Mouse (Mus musculus): ENCODE measurements around the gene Rpl27. TPM values are rescaled to one million over a fixed set of nuclear protein-coding genes. Genes with fewer than 3 reads are reported as not detected.

Gene Rpl27
- total RNA-seq, 1 experiment: 1,307 TPM

DNA sequence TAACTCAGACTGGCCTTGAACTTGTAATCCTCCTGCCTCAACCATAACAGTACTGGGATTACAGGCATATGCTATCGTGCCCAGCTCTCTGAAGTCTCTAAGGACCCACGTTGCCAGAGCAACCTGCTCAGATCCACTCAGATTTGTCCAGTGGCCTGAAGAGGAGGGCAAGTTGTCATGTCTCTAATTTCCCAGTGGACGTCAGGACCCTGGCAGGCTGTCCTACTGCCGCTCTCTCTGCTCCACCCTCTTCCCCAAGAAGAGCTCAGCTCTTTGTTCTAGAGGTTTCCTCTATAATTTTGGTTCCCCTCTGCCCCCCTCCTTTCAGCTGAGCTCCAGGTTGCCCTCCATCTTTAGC, 35.1 kb downstream of the Rpl27 start:
- H3K4me1 ChIP-seq (ENCODE audit: control insufficient read depth in 2 of 2, insufficient read depth in 2 of 2, low read length in 2 of 2, poor library complexity in 1 of 2): peaks cover 17 to 26% of the 10 kb centered on the region in 2 experiments; a peak in 3 of 4 replicates
- no peak overlapping the region for H3K4me3 ChIP-seq (ENCODE audit: insufficient read depth in 1 of 2, low read depth in 1 of 2, low read length in 2 of 2, poor library complexity in 1 of 2, severe bottlenecking in 1 of 2)
- no peak overlapping the region for H3K27ac ChIP-seq (ENCODE audit: insufficient read depth, low read depth, low read length, poor library complexity, severe bottlenecking)
- TF ChIP-seq CHD2 (IDR thresholded peaks at IDR 0.05; ENCODE audit: low read depth, low read length): no peak
- in situ Hi-C loops (cut with MboI; ENCODE audit: low sequenced_read_pairs in 2 of 2, unreplicated experiment in 2 of 2): no loop called here
- DNase-seq (ENCODE audit: low read depth, low spot score): no peak
- no peaks in the 10 kb centered on the region for H3K36me3 ChIP-seq (ENCODE audit: control insufficient read depth, insufficient read depth, low read length, poor library complexity, severe bottlenecking)
- H3K9ac ChIP-seq (ENCODE audit: insufficient read depth, low read depth, low read length, poor library complexity, severe bottlenecking): no peak overlapping the region
- no peaks in the 10 kb centered on the region for H3K9me3 ChIP-seq (ENCODE audit: control insufficient read depth, insufficient read depth, low read depth, low read length)

DNA sequence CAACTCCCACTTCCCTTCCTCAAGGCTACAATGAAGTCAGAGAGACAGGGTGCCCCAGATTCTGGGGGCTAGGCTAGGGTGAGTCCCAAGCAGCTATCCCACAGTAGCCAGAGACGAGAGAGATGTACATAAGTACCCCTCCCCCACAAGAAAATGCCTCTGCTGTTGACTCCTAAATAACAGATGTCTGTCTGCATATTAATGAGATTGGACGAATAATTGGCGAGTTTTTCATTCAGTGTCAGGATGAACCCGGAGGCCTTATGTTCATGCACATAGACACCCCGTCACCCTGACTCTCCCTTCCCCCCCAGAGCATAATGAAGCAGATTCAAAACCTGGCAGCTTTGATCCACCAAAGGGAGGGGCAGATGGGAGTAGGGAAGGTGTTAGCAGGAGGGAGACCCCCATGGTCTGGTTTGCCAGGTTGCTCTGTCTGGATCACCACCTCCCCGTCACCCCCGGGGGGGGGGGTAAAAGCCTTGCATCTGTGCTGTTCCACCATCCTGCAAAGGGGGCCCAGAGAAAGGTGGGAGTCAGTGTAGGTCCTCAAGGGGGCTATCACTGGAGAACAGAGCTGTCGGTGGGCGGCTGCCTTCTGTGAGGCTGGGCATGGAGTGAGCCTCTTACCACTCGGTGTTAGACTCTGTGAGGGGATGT, 35.6 kb downstream of the Rpl27 start:
- in situ Hi-C loops (cut with MboI; ENCODE audit: low sequenced_read_pairs in 2 of 2, unreplicated experiment in 2 of 2): no loop called here
- Histone ChIP-seq H3K9me3 (ENCODE audit: control insufficient read depth, insufficient read depth, low read depth, low read length) (no peaks in the 10 kb centered on the region), H3K4me3 (ENCODE audit: insufficient read depth in 1 of 2, low read depth in 1 of 2, low read length in 2 of 2, poor library complexity in 1 of 2, severe bottlenecking in 1 of 2) (no peak overlapping the region), H3K4me1 (ENCODE audit: control insufficient read depth in 2 of 2, insufficient read depth in 2 of 2, low read length in 2 of 2, poor library complexity in 1 of 2) (peaks cover 17 to 23% of the 10 kb centered on the region in 2 experiments; a peak in 3 of 4 replicates), H3K36me3 (ENCODE audit: control insufficient read depth, insufficient read depth, low read length, poor library complexity, severe bottlenecking) (no peaks in the 10 kb centered on the region), H3K27ac (ENCODE audit: insufficient read depth, low read depth, low read length, poor library complexity, severe bottlenecking) (no peak overlapping the region), H3K9ac (ENCODE audit: insufficient read depth, low read depth, low read length, poor library complexity, severe bottlenecking) (no peak overlapping the region)
- no peak for TF ChIP-seq ZC3H11A (IDR thresholded peaks at IDR 0.05; ENCODE audit: borderline replicate concordance, low read depth, low read length)
- TF ChIP-seq ZNF384 (IDR thresholded peaks at IDR 0.05; ENCODE audit: low read depth, low read length): no peak
- TF ChIP-seq MAFK (IDR thresholded peaks at IDR 0.05; ENCODE audit: insufficient read depth, low read depth, low read length): no peak
- no peak for TF ChIP-seq HCFC1 (IDR thresholded peaks at IDR 0.05; ENCODE audit: borderline replicate concordance, insufficient read depth, low read length)
- no peak for TF ChIP-seq CHD2 (IDR thresholded peaks at IDR 0.05; ENCODE audit: low read depth, low read length)
- no peak for DNase-seq (ENCODE audit: low read depth, low spot score)

- in situ Hi-C loops (cut with MboI; ENCODE audit: low sequenced_read_pairs in 2 of 2, unreplicated experiment in 2 of 2): no loop called here
- Histone ChIP-seq H3K9me3 (ENCODE audit: control insufficient read depth, insufficient read depth, low read depth, low read length) (no peaks in the 10 kb centered on the region), H3K9ac (ENCODE audit: insufficient read depth, low read depth, low read length, poor library complexity, severe bottlenecking) (peak overlapping the region; percentile 4), H3K4me1 (ENCODE audit: control insufficient read depth in 2 of 2, insufficient read depth in 2 of 2, low read length in 2 of 2, poor library complexity in 1 of 2) (peaks cover 17 to 27% of the 10 kb centered on the region in 2 experiments; a peak in 3 of 4 replicates), H3K36me3 (ENCODE audit: control insufficient read depth, insufficient read depth, low read length, poor library complexity, severe bottlenecking) (no peaks in the 10 kb centered on the region), H3K4me3 (ENCODE audit: insufficient read depth in 1 of 2, low read depth in 1 of 2, low read length in 2 of 2, poor library complexity in 1 of 2, severe bottlenecking in 1 of 2) (peak overlapping the region; percentile 36 to 59), H3K27ac (ENCODE audit: insufficient read depth, low read depth, low read length, poor library complexity, severe bottlenecking) (no peak overlapping the region; the same call in 1 of the 2 replicates)
- DNase-seq (ENCODE audit: low read depth, low spot score): peak; percentile 39
- TF ChIP-seq MAFK (IDR thresholded peaks at IDR 0.05; ENCODE audit: insufficient read depth, low read depth, low read length): peak; percentile 62; the same call in 1 of the 2 replicates
- TF ChIP-seq ZNF384 (IDR thresholded peaks at IDR 0.05; ENCODE audit: low read depth, low read length): no peak
- no peak for TF ChIP-seq ZC3H11A (IDR thresholded peaks at IDR 0.05; ENCODE audit: borderline replicate concordance, low read depth, low read length)
- no peak for TF ChIP-seq CHD2 (IDR thresholded peaks at IDR 0.05; ENCODE audit: low read depth, low read length)
- no peak for TF ChIP-seq HCFC1 (IDR thresholded peaks at IDR 0.05; ENCODE audit: borderline replicate concordance, insufficient read depth, low read length)
Measured at GRCm38 (mm10) chr11:101479171-101479635, 37.1 kb downstream of the Rpl27 start.

DNA sequence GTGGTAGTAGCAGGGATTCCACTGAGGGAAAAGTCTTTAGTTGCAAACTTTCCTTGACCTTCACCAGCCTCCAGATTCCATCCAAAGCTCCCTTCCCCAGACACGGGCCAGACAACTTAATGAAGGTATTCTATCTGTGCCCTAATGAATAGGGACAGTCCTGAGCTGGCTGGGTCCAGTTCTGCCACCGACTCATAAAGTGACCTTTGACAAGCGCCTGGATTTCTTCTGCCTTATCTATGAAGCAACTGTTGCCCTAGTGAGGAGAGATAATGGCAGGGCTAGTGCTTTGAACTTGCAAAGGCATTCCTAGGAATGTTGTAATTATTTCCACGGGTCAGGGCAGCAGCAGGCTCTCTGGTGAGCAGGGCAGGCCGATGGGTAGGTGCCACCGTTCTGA, 38.8 kb downstream of the Rpl27 start:
- Histone ChIP-seq H3K9me3 (ENCODE audit: control insufficient read depth, insufficient read depth, low read depth, low read length) (no peaks in the 10 kb centered on the region), H3K4me3 (ENCODE audit: insufficient read depth in 1 of 2, low read depth in 1 of 2, low read length in 2 of 2, poor library complexity in 1 of 2, severe bottlenecking in 1 of 2) (no peak overlapping the region), H3K27ac (ENCODE audit: insufficient read depth, low read depth, low read length, poor library complexity, severe bottlenecking) (no peak overlapping the region), H3K4me1 (ENCODE audit: control insufficient read depth in 2 of 2, insufficient read depth in 2 of 2, low read length in 2 of 2, poor library complexity in 1 of 2) (peaks cover 18 to 27% of the 10 kb centered on the region in 2 experiments; a peak in 3 of 4 replicates), H3K36me3 (ENCODE audit: control insufficient read depth, insufficient read depth, low read length, poor library complexity, severe bottlenecking) (no peaks in the 10 kb centered on the region), H3K9ac (ENCODE audit: insufficient read depth, low read depth, low read length, poor library complexity, severe bottlenecking) (no peak overlapping the region)
- in situ Hi-C loops (cut with MboI; ENCODE audit: low sequenced_read_pairs in 2 of 2, unreplicated experiment in 2 of 2): no loop called here
- DNase-seq (ENCODE audit: low read depth, low spot score): no peak
- TF ChIP-seq MAFK (IDR thresholded peaks at IDR 0.05; ENCODE audit: insufficient read depth, low read depth, low read length) (no peak), ZC3H11A (IDR thresholded peaks at IDR 0.05; ENCODE audit: borderline replicate concordance, low read depth, low read length) (no peak), CHD2 (IDR thresholded peaks at IDR 0.05; ENCODE audit: low read depth, low read length) (no peak), ZNF384 (IDR thresholded peaks at IDR 0.05; ENCODE audit: low read depth, low read length) (no peak), HCFC1 (IDR thresholded peaks at IDR 0.05; ENCODE audit: borderline replicate concordance, insufficient read depth, low read length) (no peak)
